Mouse (Mus musculus): ENCODE data around the gene Gmpr2. TPM values are rescaled to one million over a fixed set of nuclear protein-coding genes. Genes with fewer than 3 reads are reported as not detected.

Gmpr2 gene
- 18.7 and 21.7 TPM in 2 replicates for polyA plus RNA-seq (2012; rRNA removed)

GRCm38 (mm10) chr14:55671833-55672740, at the start of gene Gmpr2, which contains the start of gene Nedd8:
Gene Gmpr2 (plus strand): TSS chr14:55671941.
Gene Nedd8 (minus strand): TSS chr14:55672124.
- peaks cover 6% of the 10 kb centered on the region; the same call in 1 of the 2 replicates for H3K4me1 ChIP-seq (ENCODE audit: control insufficient read depth, insufficient read depth, low read length)
- H3K27ac ChIP-seq (ENCODE audit: insufficient read depth, low read depth, low read length) = peak within 1 kb of the TSS; percentile 96
- TF ChIP-seq CTCF (conservative IDR thresholded peaks at IDR 0.05; ENCODE audit: insufficient read depth, insufficient read length, low read depth, low read length) (no peak), POLR2A (IDR thresholded peaks at IDR 0.05; ENCODE audit: low read depth, low read length) (no peak)
- no peaks in the 10 kb centered on the region for H3K27me3 ChIP-seq (replicated peaks; ENCODE audit: control insufficient read depth, insufficient read depth, low read length)
- no peaks in the 10 kb centered on the region for H3K36me3 ChIP-seq (ENCODE audit: control insufficient read depth, insufficient read depth, low read length)
- DNase-seq = peak; percentile 97
- H3K4me3 ChIP-seq (ENCODE audit: insufficient read depth, low read depth, low read length) = peak within 1 kb of the TSS; percentile 79
- WGBS = under 1% methylated on average over 38 of the region's 38 CpGs

GRCm38 (mm10) chr14:55628077-55628827, 43.5 kb upstream of the Gmpr2 start:
- Histone ChIP-seq H3K36me3 (ENCODE audit: control insufficient read depth, insufficient read depth, low read length) (no peaks in the 10 kb centered on the region), H3K27me3 (replicated peaks; ENCODE audit: control insufficient read depth, insufficient read depth, low read length) (no peaks in the 10 kb centered on the region), H3K4me3 (ENCODE audit: insufficient read depth, low read depth, low read length) (no peak overlapping the region), H3K4me1 (ENCODE audit: control insufficient read depth, insufficient read depth, low read length) (no peaks in the 10 kb centered on the region), H3K27ac (ENCODE audit: insufficient read depth, low read depth, low read length) (no peak overlapping the region)
- TF ChIP-seq POLR2A (IDR thresholded peaks at IDR 0.05; ENCODE audit: low read depth, low read length) (no peak), CTCF (conservative IDR thresholded peaks at IDR 0.05; ENCODE audit: insufficient read depth, insufficient read length, low read depth, low read length) (no peak)
- no peak for DNase-seq
- WGBS = 83% methylated on average over 27 of the region's 27 CpGs

GRCm38 (mm10) chr14:55629312-55629711, 42.4 kb upstream of the Gmpr2 start:
- peak; percentile 59 for DNase-seq
- no peak overlapping the region for H3K4me3 ChIP-seq (ENCODE audit: insufficient read depth, low read depth, low read length)
- H3K4me1 ChIP-seq (ENCODE audit: control insufficient read depth, insufficient read depth, low read length) = no peaks in the 10 kb centered on the region
- H3K27me3 ChIP-seq (replicated peaks; ENCODE audit: control insufficient read depth, insufficient read depth, low read length) = no peaks in the 10 kb centered on the region
- 43% methylated on average over 5 of the region's 5 CpGs for WGBS
- H3K36me3 ChIP-seq (ENCODE audit: control insufficient read depth, insufficient read depth, low read length) = no peaks in the 10 kb centered on the region
- no peak overlapping the region for H3K27ac ChIP-seq (ENCODE audit: insufficient read depth, low read depth, low read length)
- peak; percentile 85 for TF ChIP-seq CTCF (conservative IDR thresholded peaks at IDR 0.05; ENCODE audit: insufficient read depth, insufficient read length, low read depth, low read length)
- no peak for TF ChIP-seq POLR2A (IDR thresholded peaks at IDR 0.05; ENCODE audit: low read depth, low read length)

- Histone ChIP-seq H3K4me3 (ENCODE audit: insufficient read depth, low read depth, low read length) (peak overlapping the region; percentile 70), H3K36me3 (ENCODE audit: control insufficient read depth, insufficient read depth, low read length) (no peaks in the 10 kb centered on the region), H3K27ac (ENCODE audit: insufficient read depth, low read depth, low read length) (peak overlapping the region; percentile 2; the same call in 1 of the 2 replicates), H3K4me1 (ENCODE audit: control insufficient read depth, insufficient read depth, low read length) (no peaks in the 10 kb centered on the region), H3K27me3 (replicated peaks; ENCODE audit: control insufficient read depth, insufficient read depth, low read length) (no peaks in the 10 kb centered on the region)
- TF ChIP-seq CTCF (conservative IDR thresholded peaks at IDR 0.05; ENCODE audit: insufficient read depth, insufficient read length, low read depth, low read length) = no peak
- no peak for TF ChIP-seq POLR2A (IDR thresholded peaks at IDR 0.05; ENCODE audit: low read depth, low read length)
- 3% methylated on average over 23 of the region's 23 CpGs for WGBS
- DNase-seq = peak; percentile 31
Measured at GRCm38 (mm10) chr14:55634874-55635522, 36.7 kb upstream of the Gmpr2 start.

- no peaks in the 10 kb centered on the region for H3K4me1 ChIP-seq (ENCODE audit: control insufficient read depth, insufficient read depth, low read length)
- TF ChIP-seq POLR2A (IDR thresholded peaks at IDR 0.05; ENCODE audit: low read depth, low read length) (peak; percentile 40), CTCF (conservative IDR thresholded peaks at IDR 0.05; ENCODE audit: insufficient read depth, insufficient read length, low read depth, low read length) (no peak)
- peak; percentile 94 for DNase-seq
- no peaks in the 10 kb centered on the region for H3K27me3 ChIP-seq (replicated peaks; ENCODE audit: control insufficient read depth, insufficient read depth, low read length)
- H3K4me3 ChIP-seq (ENCODE audit: insufficient read depth, low read depth, low read length) = peak within 1 kb of the TSS; percentile 70
- 2% methylated on average over 33 of the region's 33 CpGs for WGBS
- H3K36me3 ChIP-seq (ENCODE audit: control insufficient read depth, insufficient read depth, low read length) = no peaks in the 10 kb centered on the region
- H3K27ac ChIP-seq (ENCODE audit: insufficient read depth, low read depth, low read length) = peak within 1 kb of the TSS; percentile 14; the same call in 1 of the 2 replicates
Measured at GRCm38 (mm10) chr14:55635523-55636007, 36.2 kb upstream of the Gmpr2 start, which contains the start of gene Ipo4. Gene Ipo4 (minus strand): TSS chr14:55635957.

- 92% methylated on average over 9 of the region's 9 CpGs for WGBS
- no peak within 1 kb of the TSS for H3K4me3 ChIP-seq (ENCODE audit: insufficient read depth, low read depth, low read length)
- peaks cover 7% of the 10 kb centered on the region for H3K4me1 ChIP-seq (ENCODE audit: control insufficient read depth, insufficient read depth, low read length)
- TF ChIP-seq CTCF (conservative IDR thresholded peaks at IDR 0.05; ENCODE audit: insufficient read depth, insufficient read length, low read depth, low read length) (no peak), POLR2A (IDR thresholded peaks at IDR 0.05; ENCODE audit: low read depth, low read length) (no peak)
- H3K27ac ChIP-seq (ENCODE audit: insufficient read depth, low read depth, low read length) = no peak within 1 kb of the TSS
- H3K36me3 ChIP-seq (ENCODE audit: control insufficient read depth, insufficient read depth, low read length) = no peaks in the 10 kb centered on the region
- H3K27me3 ChIP-seq (replicated peaks; ENCODE audit: control insufficient read depth, insufficient read depth, low read length) = no peaks in the 10 kb centered on the region
- DNase-seq = no peak
Measured at GRCm38 (mm10) chr14:55637795-55638194, 33.9 kb upstream of the Gmpr2 start, which contains the start of gene Gm49378. Gene Gm49378 (minus strand): TSS chr14:55637895.

Measured in kidney, adult 2 months (tissue).